ENCODE assay signal across 11 mouse cellular contexts in the genomic region with DNA sequence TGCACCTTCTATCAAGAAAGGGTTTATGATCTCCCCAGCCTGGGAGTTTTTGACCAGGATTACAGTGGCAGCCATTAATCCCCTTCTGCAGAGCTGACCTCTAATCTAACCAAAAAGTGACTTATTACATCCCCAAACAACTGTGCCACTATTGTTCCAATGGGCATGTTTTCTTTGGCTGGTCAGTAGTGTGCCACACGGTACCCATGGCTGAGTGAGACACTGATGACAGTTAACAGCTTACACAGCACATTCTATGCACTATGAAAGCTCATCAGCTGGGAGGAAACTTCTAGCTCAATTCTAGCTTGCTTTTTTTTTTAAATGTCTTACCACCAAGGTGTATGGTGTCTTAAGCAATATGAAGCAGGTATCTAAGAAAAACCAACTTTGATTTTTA.
"Had no signal": no experiment of that assay in that cellular context is flagged by ENCODE, and none has a peak within 500 bp of the region (broad histone marks: within the 10 kb centered on the region; RNA-seq: fewer than 3 reads in every experiment).

No protein-coding gene starts in this region.

- H3K9ac ChIP-seq: limb, embryonic 12.5 days; liver, embryonic 15.5 days; midbrain, embryonic 13.5 days had no signal

- H3K36me3 ChIP-seq: limb, embryonic 12.5 days; liver, embryonic 15.5 days; midbrain, embryonic 13.5 days had no signal

- H3K27me3 ChIP-seq: limb, embryonic 12.5 days; liver, embryonic 15.5 days; midbrain, embryonic 13.5 days had no signal

- H3K4me1 ChIP-seq: liver, embryonic 15.5 days; midbrain, embryonic 13.5 days had no signal

- H3K9me3 ChIP-seq: limb, embryonic 12.5 days; liver, embryonic 15.5 days; midbrain, embryonic 13.5 days had no signal

- H3K4me2 ChIP-seq: limb, embryonic 12.5 days; liver, embryonic 11.5 days; liver, embryonic 15.5 days; midbrain, embryonic 13.5 days had no signal

- DNase-seq: layer of hippocampus, adult 9-11 months; lung, adult 2 months; lung, postnatal 36 days; right cerebral cortex, adult 18-20 months; right cerebral cortex, postnatal 25 days; thymus, postnatal 4 days had no signal

- H3K27ac ChIP-seq: limb, embryonic 12.5 days; liver, embryonic 15.5 days; midbrain, embryonic 13.5 days had no signal

- ATAC-seq: intestine, postnatal 0 days; midbrain, embryonic 13.5 days had no signal

- H3K4me3 ChIP-seq: limb, embryonic 12.5 days; liver, embryonic 15.5 days; midbrain, embryonic 13.5 days had no signal
